Mouse (Mus musculus): ENCODE measurements around the gene Taok1.
A peak's percentile ranks its signal among the peaks of the same experiment; 100 is the strongest.
"Not testable (repeated sequence)": the region's sequence is repeated elsewhere in the genome, so short reads cannot be mapped to it uniquely, and the experiment has no call there.

Gene Taok1

DNA sequence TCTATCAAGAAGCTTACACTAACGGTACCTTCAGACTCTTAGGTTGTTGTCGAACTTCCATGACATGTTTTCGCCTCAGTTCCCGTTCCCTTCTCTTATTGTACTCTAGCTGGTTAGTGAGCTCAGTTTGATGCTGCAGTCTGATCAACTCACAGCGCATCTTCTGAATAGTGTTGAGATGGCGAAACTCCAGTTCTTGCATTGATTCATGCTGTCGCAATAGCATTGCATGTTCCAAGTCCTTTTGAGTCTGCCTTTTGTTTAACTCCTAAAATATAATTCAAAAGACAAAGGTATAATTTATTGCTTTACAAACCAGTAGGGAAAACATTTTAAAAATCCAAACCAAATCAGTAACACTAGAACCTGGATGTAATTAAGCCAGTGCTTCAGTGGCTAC lies 62.4 kb downstream of the Taok1 start:
- no peak for DNase-seq

GRCm38 (mm10) chr11:77532202-77532846 lies 75.3 kb downstream of the Taok1 start:
- no peak for DNase-seq

DNA sequence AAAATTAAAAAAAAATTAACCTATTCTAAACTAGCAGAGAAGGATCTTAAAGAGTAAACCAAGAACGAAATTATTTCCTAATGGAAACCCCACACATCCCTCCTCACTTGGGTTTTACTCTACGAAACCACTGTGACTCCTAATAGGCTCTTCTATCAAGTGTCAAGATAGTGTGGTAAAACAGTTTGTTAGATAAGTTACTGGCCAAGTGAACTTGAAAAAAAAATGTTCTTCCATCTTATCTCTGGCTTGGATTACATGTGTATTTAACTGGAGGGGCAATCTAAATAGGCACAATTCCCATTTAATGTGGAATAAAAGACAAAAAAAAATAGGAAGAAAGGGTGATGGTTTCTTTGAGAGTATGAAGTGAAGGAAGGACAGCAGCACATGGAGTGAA lies 76.8 kb downstream of the Taok1 start:
- no peak for DNase-seq

GRCm38 (mm10) chr11:77529644-77530043 lies 78.0 kb downstream of the Taok1 start:
- DNase-seq, result no peak

DNA sequence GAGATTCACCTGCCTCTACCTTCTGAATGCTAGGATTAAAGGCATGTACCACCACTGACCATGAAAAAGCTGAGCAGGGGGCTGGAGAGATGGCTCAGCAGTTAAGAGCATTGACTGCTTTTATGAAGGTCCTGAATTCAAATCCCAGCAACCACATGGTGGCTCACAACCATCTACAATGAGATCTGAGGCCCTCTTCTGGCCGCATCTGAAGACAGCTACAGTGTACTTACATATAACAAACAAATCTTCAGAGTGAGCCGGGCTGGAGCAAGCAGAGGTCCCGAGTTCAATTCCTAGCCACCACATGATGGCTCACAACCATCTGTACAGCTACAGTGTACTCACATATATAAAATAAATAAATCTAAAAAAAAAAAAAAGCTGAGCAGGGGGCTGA lies 79.2 kb downstream of the Taok1 start:
- not testable (repeated sequence) for DNase-seq

- DNase-seq, result no peak
Measured at GRCm38 (mm10) chr11:77525804-77526486, 81.7 kb downstream of the Taok1 start.

DNA sequence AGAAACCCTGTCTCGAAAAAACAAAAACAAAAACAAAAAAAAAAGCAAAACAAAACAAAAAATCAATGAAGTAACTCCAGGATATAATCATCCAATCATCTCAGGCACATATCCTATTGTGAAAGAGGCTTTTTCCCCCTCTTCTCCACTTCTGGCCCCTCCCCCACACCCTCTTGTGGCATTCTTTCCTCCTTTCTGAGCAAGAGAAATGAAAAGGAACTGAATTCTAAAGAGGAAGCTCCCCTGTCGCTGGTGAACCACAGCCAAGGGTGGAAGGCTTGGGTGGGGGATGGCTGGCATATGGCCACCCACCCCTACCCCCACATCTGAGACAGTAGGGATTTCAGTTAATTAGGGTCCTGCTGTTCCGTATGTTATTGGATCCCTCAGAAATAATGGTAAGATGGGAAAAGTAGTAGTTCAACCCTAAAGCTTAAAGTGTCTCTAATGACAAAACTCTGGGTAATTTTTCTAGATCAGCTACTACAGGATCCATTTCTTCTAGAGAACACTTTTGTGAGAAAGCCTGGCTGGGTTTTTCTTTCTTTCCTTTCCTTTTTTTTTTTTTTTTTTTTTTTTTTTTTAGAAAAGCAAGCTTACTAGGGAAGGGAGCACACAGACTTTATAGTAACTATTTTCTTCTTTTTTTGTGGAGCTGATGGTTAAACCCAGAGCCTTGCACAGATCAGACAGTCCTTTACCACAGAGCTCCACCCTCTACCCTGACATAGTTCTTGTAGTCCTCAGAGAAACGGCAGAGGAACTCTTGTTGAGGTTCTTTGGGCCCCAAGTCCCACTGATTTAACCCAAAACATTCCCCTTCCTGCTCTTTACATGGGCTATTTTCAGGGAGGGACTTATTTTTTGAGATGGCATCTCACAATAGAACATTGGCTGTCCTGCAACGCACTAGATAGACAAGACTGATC lies 86.8 kb downstream of the Taok1 start:
- DNase-seq, result no peak

GRCm38 (mm10) chr11:77519043-77519442 lies 88.6 kb downstream of the Taok1 start, which contains the start of gene Gm10392:
Gene Gm10392 (minus strand): TSS chr11:77519198.
- no peak for DNase-seq

DNA sequence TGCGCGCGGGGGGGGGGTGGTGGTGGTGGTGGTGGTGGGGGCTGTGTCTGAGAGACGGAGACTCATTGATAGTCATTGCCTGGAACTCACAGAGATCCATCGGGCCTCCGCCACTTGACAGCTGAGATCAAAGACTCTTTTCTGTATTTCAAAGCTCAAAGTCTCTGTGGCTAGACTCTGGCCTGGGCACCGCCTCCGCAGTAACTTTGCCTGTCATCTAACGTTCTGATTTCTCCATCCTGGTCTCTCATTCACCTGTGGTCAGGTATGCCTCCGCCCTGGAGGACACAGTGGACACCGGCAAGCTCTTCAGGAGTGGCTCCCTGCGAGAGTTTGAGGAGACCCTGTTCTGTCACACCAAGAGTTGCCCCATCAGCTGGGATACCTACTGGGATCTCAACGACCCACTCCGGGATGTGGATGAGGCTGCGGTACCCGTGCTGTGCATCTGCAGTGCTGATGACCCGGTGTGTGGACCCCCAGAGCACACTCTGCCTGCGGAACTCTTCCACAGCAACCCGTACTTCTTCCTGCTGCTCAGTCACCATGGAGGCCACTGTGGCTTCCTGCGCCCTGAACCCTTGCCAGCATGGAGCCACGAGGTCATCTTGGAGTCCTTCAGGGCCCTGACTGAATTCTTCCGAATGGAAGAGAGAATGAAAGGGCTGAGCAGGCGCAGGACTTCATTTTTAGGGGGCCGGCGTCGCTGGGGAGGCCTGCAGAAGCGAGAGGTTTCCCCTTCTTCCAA lies 89.4 kb downstream of the Taok1 start:
- no peak for DNase-seq

- DNase-seq, result no peak
Measured at GRCm38 (mm10) chr11:77516553-77517425, 90.8 kb downstream of the Taok1 start.

GRCm38 (mm10) chr11:77515637-77516552 lies 91.7 kb downstream of the Taok1 start, which contains the start of gene Trp53i13:
Gene Trp53i13 (minus strand): TSS chr11:77515980.
- DNase-seq, result no peak

GRCm38 (mm10) chr11:77514832-77515636 lies 92.6 kb downstream of the Taok1 start, which contains the start of gene Abhd15:
Gene Abhd15 (plus strand): TSS chr11:77515121.
- DNase-seq, result peak; percentile 83

DNA sequence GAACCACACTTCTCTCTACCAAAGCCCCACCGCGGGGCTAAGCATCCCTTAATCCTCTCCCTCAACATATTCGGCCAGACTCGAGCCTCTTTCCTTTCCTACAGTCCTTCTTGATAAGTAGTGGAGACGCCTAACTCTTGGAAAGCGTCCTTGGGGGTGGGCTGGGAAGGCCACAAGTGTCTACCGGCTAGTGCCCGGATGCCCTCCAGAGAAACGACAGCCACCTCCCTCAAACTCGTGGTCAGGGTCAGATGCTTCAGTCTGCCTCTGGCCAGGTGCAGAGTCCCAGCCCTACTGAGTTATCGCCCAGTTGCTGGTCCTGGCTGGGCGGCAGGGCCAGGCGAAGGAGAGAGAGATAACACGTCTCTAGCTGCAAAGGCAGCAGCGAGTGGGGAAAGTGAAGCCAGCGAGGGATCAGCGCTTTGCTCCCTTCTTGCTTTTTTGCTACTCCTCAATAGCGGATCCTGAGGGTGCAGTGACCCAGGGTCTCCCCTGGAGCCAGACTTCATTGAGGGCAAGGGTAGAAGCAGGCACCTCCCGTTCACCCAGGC lies 93.3 kb downstream of the Taok1 start:
- no peak for DNase-seq

DNA sequence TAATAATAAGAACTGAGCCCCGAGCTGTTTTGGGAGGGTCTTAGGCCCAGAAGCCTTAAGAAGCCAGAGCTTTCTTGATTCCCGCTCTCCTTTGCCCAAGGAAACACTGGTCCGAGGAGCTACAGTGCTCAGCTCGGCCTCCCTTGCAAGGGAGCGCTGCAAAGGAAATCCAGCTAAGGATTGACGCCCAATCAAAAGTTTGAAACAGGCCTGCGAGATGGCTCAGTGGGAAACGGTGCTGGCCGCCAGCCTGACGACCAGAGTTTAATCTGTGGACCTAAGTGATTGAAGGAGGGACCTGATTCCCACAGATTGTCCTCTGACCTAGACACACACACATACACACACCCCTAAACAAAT lies 93.8 kb downstream of the Taok1 start:
- no peak for DNase-seq

DNA sequence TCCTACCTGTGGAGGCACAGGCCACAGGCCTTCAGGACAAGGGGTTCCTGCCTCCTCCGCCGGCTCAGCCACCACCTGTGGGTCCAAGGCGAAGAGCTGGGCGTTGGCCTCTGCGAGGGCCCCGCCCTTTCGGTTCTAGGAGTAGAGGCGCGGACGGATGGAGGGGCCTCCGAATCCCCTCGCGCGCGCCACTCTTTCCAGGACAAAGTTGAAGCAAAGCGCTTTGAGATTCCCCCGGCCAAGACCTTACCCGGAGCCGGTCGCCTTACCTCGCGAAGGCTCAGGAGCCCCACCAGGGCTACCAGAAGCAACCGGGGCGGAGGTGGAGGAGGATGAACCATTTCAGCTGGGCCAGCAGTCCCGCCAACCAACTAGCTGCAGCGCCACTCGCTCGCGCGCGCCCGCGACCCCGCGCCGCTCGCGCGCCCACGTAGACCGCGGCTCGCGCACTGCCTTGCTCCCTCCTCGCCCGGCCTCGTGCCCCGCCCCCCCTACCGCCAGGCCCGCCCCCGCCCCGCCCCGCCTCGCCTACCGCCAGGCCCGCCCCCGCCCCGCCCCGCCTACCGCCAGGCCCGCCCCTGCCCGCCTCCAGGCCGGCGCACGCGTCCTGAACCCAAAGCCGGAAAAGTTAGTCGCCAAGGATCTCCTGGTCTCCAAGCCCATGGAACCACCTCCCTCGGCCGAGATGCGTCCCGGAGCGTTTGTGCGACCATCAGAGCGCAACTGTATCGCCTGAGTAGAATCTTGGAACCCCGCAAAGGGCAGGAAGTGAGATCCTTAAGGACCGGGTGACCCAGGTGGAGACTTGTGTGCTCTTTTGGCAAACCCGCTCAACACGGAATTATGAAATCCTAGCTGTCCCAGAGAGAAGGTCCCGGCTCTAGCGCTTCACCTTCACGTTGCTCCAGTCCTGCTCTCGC lies 94.5 kb downstream of the Taok1 start:
- DNase-seq, result peak; percentile 88

- DNase-seq, result no peak
Measured at GRCm38 (mm10) chr11:77511336-77511735, 96.3 kb downstream of the Taok1 start.

- DNase-seq, result peak; percentile 90
Measured at GRCm38 (mm10) chr11:77508068-77509021, 99.3 kb downstream of the Taok1 start.
